Mouse (Mus musculus) forebrain, embryonic 14.5 days (tissue): ENCODE measurements around the gene Dcun1d3. TPM values are rescaled to one million over a fixed set of nuclear protein-coding genes. Genes with fewer than 3 reads are reported as not detected.

Experiments used
- ATAC-seq: fragments of 200-750 bp; cut with Nextera tagmentation; 2 replicates; pipeline ENCODE4 v1.8.0; 2017; ENCODE audit warnings: mild to moderate bottlenecking, moderate library complexity
- DNase-seq: peaks from one replicate; pipeline ENCODE4 v3.0.0-alpha.2; 2015; ENCODE audit warnings: low spot score
- H3K27ac ChIP-seq: fragments of 300-500 bp; sonication (generic); 2 replicates; pipeline ENCODE4 v1.5.1; 2014; ENCODE audit warnings: low read depth, mild to moderate bottlenecking, control low read depth, low read length, moderate library complexity
- H3K27me3 ChIP-seq: fragments of 300-500 bp; sonication (generic); replicated peaks from 2 replicates; pipeline ENCODE4 v1.6.1; 2014; ENCODE audit warnings: low read length, control low read depth, mixed read lengths; ENCODE audit not compliant: control insufficient read depth, insufficient read depth
- H3K36me3 ChIP-seq: fragments of 300-500 bp; sonication (generic); 2 replicates; pipeline ENCODE4 v1.6.1; 2014; ENCODE audit warnings: low read length, control low read depth; ENCODE audit not compliant: control insufficient read depth, insufficient read depth
- H3K4me1 ChIP-seq: fragments of 300-500 bp; sonication (generic); 2 replicates; pipeline ENCODE4 v1.6.1; 2014; ENCODE audit warnings: antibody characterized with exemption, low read length, control low read depth; ENCODE audit not compliant: control insufficient read depth, insufficient read depth
- H3K4me2 ChIP-seq: fragments of 300-500 bp; sonication (generic); 2 replicates; pipeline ENCODE4 v1.6.1; 2014; ENCODE audit warnings: mild to moderate bottlenecking, control low read depth, low read length
- H3K4me3 ChIP-seq: fragments of 300-500 bp; sonication (generic); 2 replicates; pipeline ENCODE4 v1.5.1; 2014; ENCODE audit warnings: low read depth, low read length, control low read depth
- H3K9ac ChIP-seq: fragments of 300-500 bp; sonication (generic); 2 replicates; pipeline ENCODE4 v1.6.1; 2014; ENCODE audit warnings: mild to moderate bottlenecking, low read length, control low read depth, moderate library complexity
- H3K9me3 ChIP-seq: fragments of 300-500 bp; sonication (generic); replicated peaks from 2 replicates; pipeline ENCODE4 v1.6.1; 2016; ENCODE audit warnings: low read length, control low read depth, mixed read lengths; ENCODE audit not compliant: control insufficient read depth
- WGBS: fragments of 180-500 bp; shearing (Covaris S2); extraction: QIAGEN DNeasy Blood & Tissue Kit; methylation state at CpG from one replicate; pipeline ENCODE4 v1.1.7; 2014; 5-methylcytosine and 5-hydroxymethylcytosine counted together
- polyA plus RNA-seq: library from polyadenylated mRNA; unstranded; fragments of >200 nt; fragmentation: Nextera tagmentation; extraction: Ambion mirVana; gene quantifications from 2 replicates; pipeline ENCODE4 v1.2.1, GENCODE M21; 2014

The Dcun1d3 gene
- polyA plus RNA-seq, 1 experiment from 2014 or later, result 9.2 TPM

- no peak overlapping the region for H3K27ac ChIP-seq
- H3K9me3 ChIP-seq, result no peaks in the 10 kb centered on the region
- H3K27me3 ChIP-seq, result no peaks in the 10 kb centered on the region
- 85% methylated on average over 5 of the region's 5 CpGs for WGBS
- ATAC-seq (no peak), DNase-seq (no peak)
- H3K9ac ChIP-seq, result no peak overlapping the region
- no peaks in the 10 kb centered on the region for H3K4me1 ChIP-seq
- no peaks in the 10 kb centered on the region for H3K36me3 ChIP-seq
- no peak overlapping the region for H3K4me2 ChIP-seq
- H3K4me3 ChIP-seq, result no peak overlapping the region
Measured at GRCm38 (mm10) chr7:119850737-119851136, 45.4 kb downstream of the Dcun1d3 start.

- Histone ChIP-seq H3K4me3 (no peak overlapping the region), H3K27ac (no peak overlapping the region), H3K4me2 (no peak overlapping the region), H3K27me3 (no peaks in the 10 kb centered on the region), H3K9me3 (no peaks in the 10 kb centered on the region), H3K9ac (no peak overlapping the region), H3K4me1 (no peaks in the 10 kb centered on the region), H3K36me3 (no peaks in the 10 kb centered on the region)
- 0% methylated on average over 1 of the region's 1 CpGs for WGBS
- ATAC-seq (no peak), DNase-seq (peak; percentile 66)
Measured at GRCm38 (mm10) chr7:119849096-119849495, 47.0 kb downstream of the Dcun1d3 start.

DNA sequence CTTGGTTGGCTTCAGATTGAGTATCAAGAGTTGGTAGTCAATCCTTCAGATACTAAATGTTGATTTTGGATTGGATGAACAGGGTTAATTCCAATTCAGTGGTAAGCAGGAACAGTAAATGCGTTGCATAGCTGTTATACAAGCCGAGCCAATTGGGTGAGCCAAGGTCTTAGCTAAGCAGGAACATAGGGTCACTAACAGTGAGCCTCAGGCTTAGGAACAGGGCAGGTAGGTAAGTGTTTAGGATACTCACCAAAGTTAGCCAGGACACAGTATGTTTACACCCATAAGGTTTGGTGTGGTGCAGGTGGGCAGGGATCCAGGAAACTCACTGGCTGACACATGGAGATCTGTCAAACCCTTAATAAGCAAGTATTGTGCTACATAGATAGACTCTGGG, 48.7 kb downstream of the Dcun1d3 start:
- Histone ChIP-seq H3K4me2 (no peak overlapping the region), H3K9me3 (no peaks in the 10 kb centered on the region), H3K27ac (no peak overlapping the region), H3K27me3 (no peaks in the 10 kb centered on the region), H3K9ac (no peak overlapping the region), H3K36me3 (no peaks in the 10 kb centered on the region), H3K4me3 (no peak overlapping the region), H3K4me1 (no peaks in the 10 kb centered on the region)
- ATAC-seq, result no peak
- WGBS, result 93% methylated on average over 2 of the region's 2 CpGs
- DNase-seq, result no peak

DNA sequence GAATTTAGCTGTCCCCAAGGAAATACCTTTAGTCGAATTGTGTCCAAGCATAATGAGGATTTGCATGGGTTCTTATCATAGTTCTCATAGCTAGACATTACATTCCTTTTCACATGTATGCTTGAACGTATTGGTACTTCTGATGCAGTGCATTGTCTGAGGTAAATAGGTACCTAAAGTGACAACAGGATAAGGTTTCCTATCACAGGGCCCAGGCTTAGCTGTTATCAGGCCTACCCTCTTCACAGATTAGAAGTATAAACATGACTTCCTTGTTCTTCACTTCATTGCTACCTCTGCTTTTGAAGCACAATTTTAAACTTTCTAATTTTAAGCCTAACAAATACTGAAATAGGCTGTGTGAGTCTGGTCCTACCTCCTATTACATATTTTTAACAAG, 50.6 kb downstream of the Dcun1d3 start:
- no peak overlapping the region for H3K4me2 ChIP-seq
- H3K9me3 ChIP-seq, result no peaks in the 10 kb centered on the region
- no peaks in the 10 kb centered on the region for H3K27me3 ChIP-seq
- H3K36me3 ChIP-seq, result no peaks in the 10 kb centered on the region
- no peak overlapping the region for H3K27ac ChIP-seq
- ATAC-seq (no peak), DNase-seq (no peak)
- 85% methylated on average over 2 of the region's 2 CpGs for WGBS
- no peak overlapping the region for H3K4me3 ChIP-seq
- no peaks in the 10 kb centered on the region for H3K4me1 ChIP-seq
- H3K9ac ChIP-seq, result no peak overlapping the region

DNA sequence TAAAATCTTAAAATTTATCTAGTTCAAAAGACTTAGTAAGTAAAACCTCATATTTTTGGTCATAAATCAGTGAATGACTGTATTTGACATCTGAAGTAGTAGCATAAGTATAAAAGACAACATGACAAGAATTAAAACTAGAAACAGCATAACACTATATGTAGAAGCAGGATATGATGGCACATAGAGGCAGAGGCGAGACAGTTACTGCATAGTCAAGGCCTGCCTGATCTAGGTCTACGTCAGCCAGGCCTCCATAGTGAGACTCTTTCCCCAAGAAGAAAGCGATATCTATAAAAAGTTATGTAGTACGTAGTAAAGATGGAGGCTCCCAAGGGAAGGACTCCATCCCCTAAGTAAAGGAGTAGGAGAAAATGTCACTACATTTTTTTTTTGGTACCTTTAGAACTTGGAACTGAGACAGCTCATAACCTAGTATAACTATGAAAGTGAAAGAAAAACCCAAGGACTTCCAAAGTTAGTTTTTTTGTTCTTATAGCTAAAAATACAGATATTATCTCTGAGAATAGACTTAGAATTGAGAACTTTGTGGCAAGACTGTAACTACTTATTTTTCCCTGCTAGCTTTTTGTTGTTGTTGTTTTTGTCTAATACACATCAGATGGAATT, 54.2 kb downstream of the Dcun1d3 start:
- ATAC-seq (no peak), DNase-seq (no peak)
- Histone ChIP-seq H3K4me2 (no peak overlapping the region), H3K27me3 (no peaks in the 10 kb centered on the region), H3K4me3 (no peak overlapping the region), H3K36me3 (no peaks in the 10 kb centered on the region), H3K9ac (no peak overlapping the region), H3K27ac (no peak overlapping the region), H3K9me3 (no peaks in the 10 kb centered on the region), H3K4me1 (no peaks in the 10 kb centered on the region)
- WGBS, result 95% methylated on average over 4 of the region's 4 CpGs

- Histone ChIP-seq H3K27me3 (no peaks in the 10 kb centered on the region), H3K4me3 (no peak overlapping the region), H3K27ac (no peak overlapping the region), H3K4me1 (no peaks in the 10 kb centered on the region), H3K9me3 (no peaks in the 10 kb centered on the region), H3K4me2 (no peak overlapping the region), H3K9ac (no peak overlapping the region), H3K36me3 (no peaks in the 10 kb centered on the region)
- WGBS, result 95% methylated on average over 4 of the region's 4 CpGs
- no peak for ATAC-seq
- no peak for DNase-seq
Measured at GRCm38 (mm10) chr7:119835996-119836777, 59.9 kb downstream of the Dcun1d3 start.

- Histone ChIP-seq H3K4me2 (no peak overlapping the region), H3K4me3 (no peak overlapping the region), H3K27ac (no peak overlapping the region), H3K36me3 (no peaks in the 10 kb centered on the region), H3K9me3 (no peaks in the 10 kb centered on the region), H3K9ac (no peak overlapping the region), H3K4me1 (no peaks in the 10 kb centered on the region), H3K27me3 (no peaks in the 10 kb centered on the region)
- ATAC-seq (no peak), DNase-seq (no peak)
- WGBS, result 96% methylated on average over 1 of the region's 1 CpGs
Measured at GRCm38 (mm10) chr7:119835371-119835770, 60.7 kb downstream of the Dcun1d3 start.

DNA sequence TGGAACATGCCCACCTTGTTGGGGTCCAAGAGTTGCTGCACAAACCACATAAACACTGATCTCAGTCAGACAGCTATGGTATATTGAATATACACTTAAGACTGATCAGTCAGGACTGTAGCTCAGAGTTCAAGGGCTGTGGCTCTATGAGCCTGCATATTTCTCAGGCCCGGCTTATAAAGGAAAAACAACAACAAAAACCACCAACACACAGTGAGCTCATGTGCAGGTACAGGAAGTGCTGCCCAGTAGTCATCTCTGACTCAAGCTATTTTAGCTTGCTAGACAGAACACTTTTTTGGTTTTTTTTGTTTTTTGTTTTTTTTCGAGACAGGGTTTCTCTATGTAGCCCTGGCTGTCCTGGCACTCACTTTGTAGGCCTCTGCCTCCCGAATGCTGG, 87.4 kb downstream of the Dcun1d3 start:
- Histone ChIP-seq H3K4me3 (no peak overlapping the region), H3K9ac (no peak overlapping the region), H3K27me3 (no peaks in the 10 kb centered on the region), H3K27ac (no peak overlapping the region), H3K4me1 (no peaks in the 10 kb centered on the region), H3K9me3 (no peaks in the 10 kb centered on the region), H3K4me2 (no peak overlapping the region), H3K36me3 (peaks cover 19% of the 10 kb centered on the region)
- no peak for DNase-seq
- no peak for ATAC-seq
- 94% methylated on average over 3 of the region's 3 CpGs for WGBS

- Histone ChIP-seq H3K9me3 (no peaks in the 10 kb centered on the region), H3K4me1 (no peaks in the 10 kb centered on the region), H3K36me3 (peaks cover 13% of the 10 kb centered on the region), H3K27ac (no peak overlapping the region), H3K4me3 (no peak overlapping the region), H3K4me2 (no peak overlapping the region), H3K27me3 (no peaks in the 10 kb centered on the region), H3K9ac (no peak overlapping the region)
- no peak for ATAC-seq
- 94% methylated on average over 5 of the region's 5 CpGs for WGBS
- DNase-seq, result no peak
Measured at GRCm38 (mm10) chr7:119807396-119807795, 88.7 kb downstream of the Dcun1d3 start.
